Mouse (Mus musculus) liver, embryonic 11.5 days (tissue): ENCODE data around the gene AU022252. TPM values are rescaled to one million over a fixed set of nuclear protein-coding genes. Genes with fewer than 3 reads are reported as not detected.
A peak's percentile ranks its signal among the peaks of the same experiment; 100 is the strongest.
"Not testable (repeated sequence)": the region's sequence is repeated elsewhere in the genome, so short reads cannot be mapped to it uniquely, and the experiment has no call there.

Experiments used
- ATAC-seq: fragments of 200-750 bp; cut with Nextera tagmentation; replicated peaks from 2 replicates; pipeline ENCODE4 v1.8.0; 2017; ENCODE audit warnings: moderate number of reproducible peaks, mild to moderate bottlenecking, moderate TSS enrichment, moderate library complexity; ENCODE audit not compliant: low FRiP score
- DNase-seq: peaks from one replicate; pipeline ENCODE4 v3.0.0-alpha.2; 2017; ENCODE audit warnings: low spot score
- H3K27ac ChIP-seq: fragments of 300-500 bp; sonication (generic); 2 replicates; pipeline ENCODE4 v1.5.1; 2014; ENCODE audit warnings: mild to moderate bottlenecking, low read depth, low read length, control low read depth
- H3K27me3 ChIP-seq: fragments of 300-500 bp; sonication (generic); replicated peaks from 2 replicates; pipeline ENCODE4 v1.6.1; 2014; ENCODE audit warnings: low read length, mixed read lengths; ENCODE audit not compliant: control insufficient read depth, insufficient read depth
- H3K36me3 ChIP-seq: fragments of 300-500 bp; sonication (generic); 2 replicates; pipeline ENCODE4 v1.6.1; 2014; ENCODE audit warnings: mild to moderate bottlenecking, low read length, moderate library complexity, mixed read lengths; ENCODE audit not compliant: control insufficient read depth, insufficient read depth
- H3K4me1 ChIP-seq: fragments of 300-500 bp; sonication (generic); replicated peaks from 2 replicates; pipeline ENCODE4 v1.6.1; 2014; ENCODE audit warnings: low read length, mixed read lengths; ENCODE audit not compliant: control insufficient read depth, insufficient read depth
- H3K4me2 ChIP-seq: fragments of 300-500 bp; sonication (generic); 2 replicates; pipeline ENCODE4 v1.6.1; 2014; ENCODE audit warnings: mild to moderate bottlenecking, control low read depth, moderate library complexity
- H3K4me3 ChIP-seq: fragments of 300-500 bp; sonication (generic); 2 replicates; pipeline ENCODE4 v1.5.1; 2014; ENCODE audit warnings: low read depth, low read length, control low read depth
- H3K9ac ChIP-seq: fragments of 300-500 bp; sonication (generic); 2 replicates; pipeline ENCODE4 v1.6.1; 2014; ENCODE audit warnings: low read depth, low read length, control low read depth
- H3K9me3 ChIP-seq: fragments of 300-500 bp; sonication (generic); 2 replicates; pipeline ENCODE4 v1.6.1; 2016; ENCODE audit warnings: low read length, inconsistent platforms, mixed read lengths; ENCODE audit not compliant: control insufficient read depth
- WGBS: fragments of 180-500 bp; shearing (Covaris S2); extraction: QIAGEN DNeasy Blood & Tissue Kit; methylation state at CpG from one replicate; pipeline ENCODE4 v1.1.7; 2014; 5-methylcytosine and 5-hydroxymethylcytosine counted together
- polyA plus RNA-seq: library from polyadenylated mRNA; unstranded; fragments of >200 nt; fragmentation: Nextera tagmentation; extraction: Ambion mirVana; gene quantifications from 2 replicates; pipeline ENCODE4 v1.2.1, GENCODE M21; 2014

Gene AU022252
- 30.7 and 33.3 TPM in 2 replicates for polyA plus RNA-seq

DNA sequence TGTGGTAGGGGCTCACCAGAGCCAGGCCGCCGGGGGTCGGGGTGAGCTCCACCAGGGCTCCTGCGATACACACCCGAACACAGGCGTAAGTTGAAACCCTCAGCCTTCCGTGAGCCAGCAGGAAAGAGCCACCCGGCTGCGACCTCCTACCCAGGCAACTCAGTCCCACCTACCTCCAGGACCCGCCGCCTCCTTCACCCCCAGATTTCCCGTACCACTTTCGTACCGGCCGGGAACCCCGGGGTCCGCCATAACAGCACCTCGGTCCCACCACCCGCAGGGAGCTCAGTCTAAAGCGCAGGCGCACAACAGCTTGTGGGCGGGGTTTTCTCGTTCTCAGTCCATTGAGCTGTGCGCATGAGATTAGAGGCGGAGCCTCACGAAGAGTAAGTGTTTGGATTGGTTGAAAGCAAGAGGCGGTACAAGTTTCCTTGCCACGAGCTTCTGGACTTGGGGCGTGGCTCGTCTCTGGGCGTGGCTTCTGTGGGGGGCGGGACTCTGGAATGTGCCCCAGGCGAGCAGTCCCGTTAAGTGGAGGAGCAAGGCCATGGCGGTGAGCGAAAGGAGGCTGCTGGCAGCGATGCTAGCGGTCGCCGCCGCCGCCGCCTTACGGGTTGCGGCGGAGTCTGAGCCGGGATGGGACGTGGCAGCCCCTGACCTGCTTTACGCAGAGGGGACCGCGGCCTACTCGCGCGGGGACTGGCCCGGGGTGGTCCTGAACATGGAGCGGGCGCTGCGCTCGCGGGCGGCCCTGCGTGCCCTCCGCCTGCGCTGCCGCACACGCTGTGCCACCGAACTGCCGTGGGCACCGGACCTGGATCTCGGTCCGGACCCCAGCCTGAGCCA, at the start of gene AU022252, which contains the start of gene P3h1:
TSS of gene AU022252 (minus strand) at position 303 of the 846 bp plus-strand sequence.
TSS of gene P3h1 (plus strand) at position 506 of the 846 bp plus-strand sequence.
- H3K9me3 ChIP-seq = no peaks in the 10 kb centered on the region
- under 1% methylated on average over 70 of the region's 71 CpGs for WGBS
- 0 out of 2 replicates have a peak within 1 kb of the TSS, but pooled peaks have one; percentile 19 for H3K27ac ChIP-seq
- H3K36me3 ChIP-seq = peaks cover 7% of the 10 kb centered on the region; the same call in 1 of the 2 replicates
- ATAC-seq (peak; percentile 96), DNase-seq (peak; percentile 94)
- H3K27me3 ChIP-seq = no peaks in the 10 kb centered on the region
- peak within 1 kb of the TSS; percentile 81 for H3K9ac ChIP-seq
- H3K4me3 ChIP-seq = peak within 1 kb of the TSS; percentile 84
- peaks cover 4% of the 10 kb centered on the region; the same call in 1 of the 2 replicates for H3K4me1 ChIP-seq
- peak within 1 kb of the TSS; percentile 94 for H3K4me2 ChIP-seq

DNA sequence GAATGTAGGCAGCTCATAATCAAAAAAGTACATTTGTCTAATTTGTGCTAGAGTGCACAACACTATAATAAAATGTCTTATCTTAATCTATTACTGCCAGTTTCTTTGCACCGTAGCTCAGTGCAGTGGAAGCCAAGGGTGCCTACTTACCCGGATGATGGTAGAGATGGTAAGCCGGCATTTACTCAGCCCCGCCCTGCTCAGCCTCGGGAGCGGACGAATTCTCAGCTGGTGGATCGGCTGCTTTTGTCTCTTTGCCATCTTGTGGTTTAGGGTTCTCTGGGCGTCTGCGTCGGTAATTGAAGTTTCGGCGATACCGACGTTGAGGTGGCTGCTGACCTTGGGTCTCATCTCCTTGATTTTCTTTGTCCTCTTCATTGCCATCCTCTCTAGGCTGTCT, 46.3 kb upstream of the AU022252 start:
- H3K36me3 ChIP-seq = peaks cover 41% of the 10 kb centered on the region
- H3K9ac ChIP-seq, H3K4me1 ChIP-seq, ATAC-seq, H3K9me3 ChIP-seq, H3K4me3 ChIP-seq, H3K27ac ChIP-seq, H3K4me2 ChIP-seq, H3K27me3 ChIP-seq, DNase-seq: not testable (repeated sequence)
- WGBS = 84% methylated on average over 15 of the region's 15 CpGs

DNA sequence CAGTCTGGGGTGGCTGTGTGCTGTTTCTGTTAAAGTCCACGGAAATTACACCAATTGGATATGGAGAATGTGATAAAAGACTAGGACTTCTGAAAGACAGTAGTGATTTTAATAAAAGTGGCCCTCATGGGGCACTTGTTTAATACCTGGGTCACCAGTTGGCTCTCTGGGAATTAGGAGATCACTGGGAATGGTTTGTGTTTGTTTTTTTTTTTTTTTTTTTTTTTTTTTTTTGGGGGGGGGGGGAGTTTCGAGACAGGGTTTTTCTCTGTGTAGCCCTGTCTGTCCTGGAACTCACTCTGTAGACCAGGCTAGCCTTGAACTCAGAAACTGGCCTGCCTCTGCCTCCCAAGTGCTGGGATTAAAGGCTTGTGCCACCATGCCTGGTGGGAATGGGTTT, 43.2 kb upstream of the AU022252 start:
- Histone ChIP-seq H3K27ac (peak overlapping the region; percentile 44; the same call in 1 of the 2 replicates), H3K9ac (no peak overlapping the region), H3K4me2 (no peak overlapping the region), H3K27me3 (no peaks in the 10 kb centered on the region), H3K36me3 (peaks cover 47% of the 10 kb centered on the region), H3K4me3 (no peak overlapping the region), H3K4me1 (no peaks in the 10 kb centered on the region), H3K9me3 (no peaks in the 10 kb centered on the region)
- DNase-seq = no peak
- WGBS = 65% methylated on average over 2 of the region's 2 CpGs
- ATAC-seq = no peak

GRCm38 (mm10) chr4:119275226-119275625, 42.7 kb upstream of the AU022252 start:
- DNase-seq = no peak
- ATAC-seq = peak; percentile 49; the same call in 1 of the 2 replicates

GRCm38 (mm10) chr4:119274627-119275026, 42.1 kb upstream of the AU022252 start:
- H3K4me3 ChIP-seq = no peak overlapping the region
- peak; percentile 42; the same call in 1 of the 2 replicates for ATAC-seq
- WGBS = 76% methylated on average over 1 of the region's 1 CpGs
- H3K36me3 ChIP-seq = peaks cover 46% of the 10 kb centered on the region
- 0 out of 2 replicates have a peak overlapping the region, but pooled peaks have one; percentile 26 for H3K27ac ChIP-seq
- no peak overlapping the region for H3K4me2 ChIP-seq
- no peaks in the 10 kb centered on the region for H3K4me1 ChIP-seq
- H3K9ac ChIP-seq = no peak overlapping the region
- H3K9me3 ChIP-seq = no peaks in the 10 kb centered on the region
- H3K27me3 ChIP-seq = no peaks in the 10 kb centered on the region
- DNase-seq = no peak

More at GRCm38 (mm10) chr4:119275226-119275625, 42.7 kb upstream of the AU022252 start:
- Histone ChIP-seq H3K9ac (no peak overlapping the region), H3K4me1 (no peaks in the 10 kb centered on the region), H3K27ac (peak overlapping the region; percentile 44; the same call in 1 of the 2 replicates), H3K36me3 (peaks cover 47% of the 10 kb centered on the region), H3K4me2 (no peak overlapping the region), H3K4me3 (no peak overlapping the region), H3K9me3 (no peaks in the 10 kb centered on the region), H3K27me3 (no peaks in the 10 kb centered on the region)
- WGBS = 51% methylated on average over 2 of the region's 2 CpGs

DNA sequence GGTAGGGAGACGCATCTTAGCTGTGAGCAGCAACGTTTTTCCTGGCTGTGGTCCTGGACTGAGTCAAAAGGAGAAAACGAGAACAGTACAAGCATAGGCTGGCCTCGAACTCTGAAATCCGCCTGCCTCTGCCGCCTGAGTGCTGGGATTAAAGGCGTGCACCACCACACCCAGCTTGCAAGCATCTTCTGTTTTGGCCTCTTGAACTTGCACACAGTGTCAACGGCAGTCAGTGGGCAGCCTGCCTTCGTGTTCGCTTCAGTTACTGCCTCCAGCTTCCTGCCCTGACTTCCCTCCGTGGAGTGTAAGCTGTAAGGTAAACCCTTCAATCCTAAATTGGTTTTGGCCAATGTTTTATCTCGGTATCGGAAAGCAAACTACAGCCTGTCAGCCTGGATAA, 34.1 kb upstream of the AU022252 start:
- WGBS = 66% methylated on average over 13 of the region's 13 CpGs
- DNase-seq (no peak), ATAC-seq (no peak)
- Histone ChIP-seq H3K4me3 (no peak overlapping the region), H3K27me3 (no peaks in the 10 kb centered on the region), H3K9ac (no peak overlapping the region), H3K4me2 (no peak overlapping the region), H3K9me3 (no peaks in the 10 kb centered on the region), H3K36me3 (peaks cover 11% of the 10 kb centered on the region; the same call in 1 of the 2 replicates), H3K27ac (no peak overlapping the region), H3K4me1 (no peaks in the 10 kb centered on the region; the same call in 1 of the 2 replicates)

DNA sequence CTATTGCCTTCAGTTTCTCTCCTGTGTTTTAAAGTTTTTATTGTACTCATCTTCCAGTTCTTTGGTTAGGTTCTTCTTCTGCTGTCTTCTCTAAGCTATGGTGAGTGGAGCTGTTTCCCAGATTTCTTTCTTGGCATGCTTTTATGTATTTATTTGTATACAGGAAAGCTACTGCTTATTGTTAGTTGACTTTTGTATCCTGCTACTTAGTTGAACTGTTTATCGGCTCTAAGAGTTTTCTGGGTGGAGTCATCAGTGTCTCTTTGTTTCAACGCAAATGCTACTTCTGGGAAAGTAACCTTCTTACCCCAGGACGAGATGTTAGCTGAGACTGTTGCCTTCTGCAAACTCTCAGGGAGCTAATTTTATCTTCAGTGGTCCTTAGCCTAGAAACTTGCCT, 30.9 kb upstream of the AU022252 start:
- H3K27me3 ChIP-seq = no peaks in the 10 kb centered on the region
- H3K9me3 ChIP-seq = no peaks in the 10 kb centered on the region
- no peak overlapping the region for H3K4me3 ChIP-seq
- peaks cover 2% of the 10 kb centered on the region; the same call in 1 of the 2 replicates for H3K4me1 ChIP-seq
- 71% methylated on average over 3 of the region's 3 CpGs for WGBS
- no peak overlapping the region for H3K4me2 ChIP-seq
- DNase-seq (no peak), ATAC-seq (no peak)
- H3K36me3 ChIP-seq = no peaks in the 10 kb centered on the region
- no peak overlapping the region for H3K27ac ChIP-seq
- H3K9ac ChIP-seq = no peak overlapping the region

GRCm38 (mm10) chr4:119262483-119262882, 30.0 kb upstream of the AU022252 start:
- Histone ChIP-seq H3K9me3 (no peaks in the 10 kb centered on the region), H3K4me3 (no peak overlapping the region), H3K36me3 (no peaks in the 10 kb centered on the region), H3K4me2 (no peak overlapping the region), H3K9ac (no peak overlapping the region), H3K27ac (no peak overlapping the region), H3K4me1 (0 out of 2 replicates have a peak, but pooled peaks cover 2% of the 10 kb centered on the region), H3K27me3 (no peaks in the 10 kb centered on the region)
- ATAC-seq (no peak), DNase-seq (no peak)
- WGBS = 84% methylated on average over 5 of the region's 5 CpGs
